Mouse (Mus musculus): ENCODE measurements around the gene Cacna1i.

- TF ChIP-seq CTCF (IDR thresholded peaks at IDR 0.05; ENCODE audit: low read depth) = no peak
- TF ChIP-seq EP300 (IDR thresholded peaks at IDR 0.05; ENCODE audit: low read depth) = no peak
Observed at GRCm38 (mm10) chr15:80363821-80364715, 77.0 kb downstream of the Cacna1i start.

Data from heart, postnatal 0 days (tissue).